Mouse (Mus musculus): Measurements from ENCODE around the gene Rgs10.
A peak's percentile ranks its signal among the peaks of the same experiment; 100 is the strongest.

Gene Rgs10

DNA sequence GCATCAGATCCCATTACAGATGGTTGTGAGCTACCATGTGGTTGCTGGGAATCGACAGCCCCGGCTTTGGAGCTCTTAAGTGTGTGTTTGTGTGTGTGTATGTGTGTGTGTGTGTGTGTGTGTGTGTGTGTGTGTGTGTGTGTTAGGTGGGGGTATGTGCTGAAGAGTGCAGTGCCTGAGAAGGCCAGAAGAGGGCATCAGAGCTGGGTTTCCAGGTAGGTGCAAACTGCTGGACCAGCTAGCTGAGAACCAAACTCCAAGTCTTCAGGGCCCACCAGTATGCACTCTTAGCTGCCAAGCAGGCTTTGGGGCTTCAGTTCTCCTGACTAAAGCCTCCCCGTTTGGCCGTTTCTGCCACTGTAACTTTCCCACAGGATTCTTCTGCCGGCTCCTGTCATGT lies 10.3 kb downstream of the Rgs10 start:
- DNase-seq: peak; percentile 25

DNA sequence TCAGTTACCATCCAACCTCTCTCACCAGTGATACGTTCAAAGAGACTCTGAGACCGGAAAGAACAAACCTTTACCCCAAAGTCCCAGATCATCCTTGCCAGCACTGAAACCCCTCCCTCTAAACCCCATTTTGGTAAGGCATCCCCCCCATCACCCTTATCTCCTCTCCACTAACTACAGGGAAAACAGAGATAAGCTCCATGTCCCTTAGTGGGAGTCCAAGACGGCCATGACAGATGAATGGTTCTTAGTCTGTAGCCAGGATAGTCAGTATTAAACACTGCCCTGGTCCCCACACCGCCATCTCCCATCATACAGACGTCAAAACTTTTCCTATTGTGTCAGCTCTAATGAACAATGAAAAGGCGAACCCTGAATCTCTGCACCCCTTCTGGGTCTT lies 14.6 kb downstream of the Rgs10 start:
- DNase-seq: no peak

DNA sequence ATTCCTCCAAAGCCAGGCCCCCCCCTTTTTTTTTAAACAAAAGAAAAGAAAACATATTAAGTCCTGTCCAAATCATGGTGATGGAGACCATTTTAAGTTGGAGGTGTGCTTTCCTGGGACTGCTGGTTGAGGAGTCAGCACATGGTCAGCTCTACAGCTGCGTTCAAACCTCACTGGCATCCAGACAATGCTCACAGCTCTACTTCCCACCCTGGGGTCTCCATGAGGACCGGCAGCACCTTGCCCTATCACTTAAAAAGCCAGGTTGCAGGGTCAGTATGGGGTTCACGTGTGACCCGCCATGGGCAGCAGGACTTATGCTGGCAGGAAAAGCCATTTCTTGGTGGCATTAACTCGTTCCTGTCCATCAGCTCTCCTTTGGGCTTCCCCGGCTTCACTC lies 15.0 kb downstream of the Rgs10 start:
- no peak for DNase-seq

DNA sequence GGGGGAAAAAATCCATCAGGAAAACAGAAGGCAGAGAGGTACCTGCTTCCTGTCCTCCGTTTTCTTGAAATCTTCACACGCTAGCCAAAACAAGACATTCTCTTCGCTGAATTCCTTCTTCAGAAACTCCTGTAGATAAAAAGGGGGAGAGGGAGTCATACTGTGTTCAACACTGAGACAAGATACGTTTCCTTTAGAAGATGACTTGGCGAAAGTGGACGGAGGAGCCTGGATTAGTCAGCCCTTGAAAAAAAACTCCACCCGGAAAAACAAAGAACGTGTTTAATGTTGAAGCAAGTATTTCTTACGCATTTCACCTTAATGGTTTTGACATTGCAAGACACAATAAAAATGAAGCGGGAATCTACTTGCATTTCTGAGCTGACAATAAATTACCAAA lies 15.4 kb downstream of the Rgs10 start:
- DNase-seq: no peak

DNA sequence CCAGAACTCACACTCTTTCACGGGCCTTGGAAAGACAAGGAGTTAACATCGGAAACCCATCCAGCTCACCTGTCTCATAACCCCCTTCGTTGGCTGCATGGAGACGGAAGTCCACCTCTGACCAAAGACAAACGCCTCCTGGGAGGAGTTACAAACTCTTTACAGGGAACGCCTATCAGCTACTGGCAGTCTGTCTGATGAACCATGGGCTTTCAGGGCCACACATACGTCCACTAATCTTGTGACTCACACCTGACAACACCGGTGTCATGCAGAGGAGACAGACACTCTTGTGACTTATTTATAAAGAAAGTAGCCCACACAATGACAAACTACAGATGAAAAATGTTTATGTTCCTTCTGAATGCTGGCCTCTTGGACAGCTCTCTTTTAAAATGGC lies 16.0 kb downstream of the Rgs10 start:
- no peak for DNase-seq

DNA sequence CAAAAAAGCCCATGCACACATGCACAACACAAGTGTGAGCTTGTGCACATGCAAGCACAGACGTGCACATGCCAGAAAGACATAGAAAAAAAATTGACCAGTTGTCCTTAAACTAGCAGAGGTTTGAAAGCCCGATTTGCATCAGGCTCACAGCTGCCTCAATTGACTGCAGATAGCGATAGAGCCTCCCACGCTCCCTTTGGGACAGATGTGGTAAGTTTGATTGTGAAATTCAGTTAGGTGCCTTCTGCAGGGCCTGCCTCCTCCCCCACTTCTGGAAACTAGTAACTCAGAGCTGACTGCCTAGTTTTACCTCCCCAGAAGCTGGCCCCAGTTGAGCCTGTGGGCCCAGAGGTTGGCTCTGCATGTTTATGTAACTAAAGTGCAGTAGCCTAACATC lies 19.9 kb downstream of the Rgs10 start:
- DNase-seq: no peak

DNA sequence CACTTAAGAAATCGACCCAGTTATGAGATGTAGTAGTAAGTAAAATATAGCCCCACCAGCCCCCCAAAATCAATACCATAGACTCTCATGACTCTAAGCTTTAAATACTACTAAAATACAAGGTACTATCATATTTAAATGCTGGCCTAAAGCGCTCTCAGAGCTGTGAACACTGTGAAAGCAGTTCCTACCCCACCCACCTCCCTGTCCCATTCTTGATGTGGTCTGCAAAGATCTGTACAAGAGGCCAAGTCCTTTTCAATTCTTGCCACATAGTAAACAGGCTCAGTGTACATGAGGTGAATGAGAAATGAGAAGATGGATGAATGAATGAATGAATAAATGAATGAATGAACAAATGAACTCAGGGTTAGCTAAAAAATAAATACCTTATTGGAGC lies 21.5 kb downstream of the Rgs10 start:
- no peak for DNase-seq

DNA sequence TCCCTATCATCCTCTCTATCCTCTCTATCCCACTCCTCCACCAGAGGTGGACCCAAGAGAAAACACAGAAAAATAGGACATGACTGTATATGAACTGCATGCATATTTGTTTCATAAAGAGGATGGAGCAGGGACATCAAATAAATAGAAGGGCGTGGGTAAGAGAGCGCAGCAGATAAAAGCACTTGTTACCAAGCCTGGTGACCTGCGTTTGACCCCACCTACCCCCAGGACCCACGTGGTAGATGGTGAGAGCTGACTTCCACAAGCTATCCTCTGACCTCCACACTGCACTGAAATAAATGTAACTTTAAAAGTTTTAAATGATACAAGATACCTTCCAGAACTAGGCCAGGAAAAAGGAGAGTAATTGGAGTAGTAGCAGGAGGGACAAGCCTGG lies 24.8 kb downstream of the Rgs10 start:
- DNase-seq: no peak

DNA sequence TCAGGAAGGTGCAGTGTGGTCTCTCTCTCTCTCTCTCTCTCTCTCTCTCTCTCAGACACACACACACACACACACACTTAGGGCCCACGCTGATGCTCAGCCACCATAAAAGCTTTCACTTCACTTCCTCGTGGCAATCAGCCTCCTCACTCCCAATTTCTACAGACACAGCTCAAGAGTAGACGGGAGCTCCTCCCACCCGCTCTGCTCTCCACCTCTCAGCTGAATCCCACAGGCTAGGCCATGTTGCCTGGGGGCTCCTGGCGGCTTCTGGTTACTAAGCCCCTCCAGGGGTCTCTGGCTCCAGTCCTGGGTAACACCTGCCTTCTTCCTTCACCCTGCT lies 25.6 kb downstream of the Rgs10 start:
- DNase-seq: no peak

DNA sequence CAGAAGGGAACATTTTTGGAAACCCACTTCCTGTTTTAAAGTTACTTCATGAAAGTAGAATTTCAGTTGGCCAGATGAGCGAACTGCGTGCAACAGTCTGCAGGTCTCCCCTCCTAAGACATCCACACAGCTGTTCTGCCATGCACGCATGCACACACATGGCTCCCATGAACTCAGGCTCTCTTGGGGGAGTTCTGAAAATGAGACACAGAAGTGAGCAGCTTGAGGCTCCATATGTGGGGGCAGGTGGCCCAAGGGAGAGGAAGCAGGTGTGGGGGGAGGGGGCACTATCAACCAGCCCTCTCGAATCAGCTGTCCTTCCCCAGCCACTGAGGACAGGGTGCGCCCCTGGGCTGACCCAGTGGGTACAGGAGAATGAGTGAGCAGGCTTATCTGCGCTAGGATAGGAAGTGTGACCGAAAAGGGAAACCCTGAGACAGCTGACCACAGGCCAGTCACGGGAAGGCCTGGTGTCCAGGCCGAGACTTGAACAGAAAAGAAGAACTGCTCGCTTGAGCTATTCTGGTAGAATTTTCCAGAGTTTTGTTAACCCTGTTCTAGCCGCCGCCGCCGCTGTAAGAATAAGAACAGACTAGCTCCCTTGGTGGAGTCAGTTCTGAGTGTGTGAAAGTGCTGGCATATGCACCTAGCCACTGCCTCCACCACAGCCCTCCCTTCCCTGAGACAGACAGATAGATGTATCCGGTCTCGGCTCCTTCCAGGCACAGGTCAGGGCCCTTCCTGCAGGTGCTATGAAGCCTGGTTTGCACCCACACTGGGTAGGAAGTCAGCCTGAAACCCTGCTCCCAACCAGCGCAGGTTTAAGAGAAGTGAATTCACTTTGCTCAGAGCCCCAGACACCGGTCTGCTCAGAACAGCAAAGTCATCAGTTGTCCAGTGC lies 26.2 kb downstream of the Rgs10 start:
- peak; percentile 26 for DNase-seq

DNA sequence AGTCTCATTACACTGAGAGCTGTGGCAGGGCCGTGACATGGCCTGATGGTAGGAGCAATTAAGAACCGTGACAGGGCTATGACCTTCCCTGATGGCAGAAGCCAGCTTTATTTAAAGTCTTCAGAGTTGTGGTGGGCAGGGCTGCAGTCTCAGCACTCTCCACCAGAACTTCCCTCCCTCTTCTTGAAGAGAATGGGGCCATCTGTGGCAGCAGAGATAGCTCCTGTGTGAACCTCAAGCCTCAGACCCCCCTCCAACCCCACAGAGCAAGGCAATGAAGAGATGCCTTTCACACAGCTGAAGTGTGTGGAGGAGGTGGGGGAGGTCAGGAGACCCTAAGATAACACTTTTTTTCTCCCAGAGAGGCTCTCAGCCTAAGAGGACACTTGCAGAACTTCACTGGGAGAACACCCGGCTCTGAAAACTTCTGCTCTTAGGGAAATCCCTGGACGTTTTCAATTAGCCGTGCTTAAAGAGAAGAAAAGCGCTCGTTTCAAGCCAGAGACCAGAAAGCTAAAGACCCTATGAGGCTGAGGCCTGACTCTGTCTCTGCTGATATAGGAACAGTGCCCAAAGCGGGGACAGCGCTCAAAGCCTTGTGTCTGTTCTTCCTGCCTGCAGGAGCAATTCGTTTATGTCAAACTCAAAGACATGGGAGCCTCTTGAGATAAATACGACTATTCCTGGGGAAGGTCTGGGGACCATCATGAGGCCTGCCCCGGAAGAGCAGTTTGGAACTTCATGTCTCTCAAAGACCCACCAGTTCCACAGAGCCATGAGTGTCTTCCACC lies 27.1 kb downstream of the Rgs10 start:
- DNase-seq: no peak

DNA sequence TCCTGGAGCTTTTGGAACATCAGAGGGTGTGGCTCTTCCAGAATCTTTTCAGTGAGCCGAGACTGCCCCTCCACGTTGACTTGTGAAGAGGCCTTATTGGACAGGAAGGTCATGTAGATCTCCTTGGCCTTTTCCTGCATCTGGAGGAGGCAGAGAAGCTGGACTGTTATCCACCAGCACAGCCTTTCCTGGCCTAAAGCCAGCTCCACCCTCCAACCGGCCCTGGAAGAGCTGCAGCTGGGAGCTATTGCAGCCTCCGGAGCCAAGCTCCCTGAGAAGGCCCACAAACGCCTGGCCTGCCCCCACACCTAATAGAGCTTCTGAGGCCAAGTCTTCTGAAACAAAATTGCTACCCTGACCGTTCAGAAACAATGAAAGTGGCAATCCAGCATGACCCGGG lies 29.6 kb downstream of the Rgs10 start:
- DNase-seq: peak; percentile 92

DNA sequence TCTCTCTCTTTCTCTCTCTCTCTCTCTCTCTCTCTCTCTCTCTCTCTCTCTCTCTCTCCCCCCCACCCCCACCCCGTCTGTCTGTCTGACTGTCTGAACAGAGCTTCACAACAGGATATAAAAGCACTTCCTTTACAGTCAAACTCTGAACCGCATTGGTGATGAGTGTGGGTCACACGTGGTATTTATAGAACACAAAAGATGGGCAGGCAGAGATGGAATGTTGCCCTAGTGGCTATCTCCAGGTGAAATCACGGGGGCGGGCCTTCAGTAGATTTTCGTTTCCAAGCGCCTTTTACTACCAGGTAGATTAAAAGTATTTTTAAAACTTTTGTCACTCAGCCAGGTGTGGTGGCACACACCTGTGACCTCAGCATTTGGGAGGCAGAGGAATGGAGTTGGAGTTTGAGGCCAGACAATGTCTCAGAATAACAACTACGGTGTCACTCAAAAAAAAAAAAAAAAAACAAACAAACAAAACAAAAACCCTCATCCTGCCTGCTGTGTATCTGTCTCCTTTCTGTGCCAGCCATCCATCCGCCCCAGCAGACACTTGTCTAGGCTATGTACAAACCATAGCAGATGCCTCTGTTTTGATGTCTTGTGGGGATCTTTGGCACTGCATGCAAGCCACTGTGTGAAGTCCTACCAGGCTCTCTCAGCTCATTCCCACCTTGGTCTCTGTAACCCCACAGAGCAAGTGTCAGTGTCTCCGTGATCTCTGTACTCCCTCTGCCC lies 34.7 kb downstream of the Rgs10 start:
- DNase-seq: no peak

DNA sequence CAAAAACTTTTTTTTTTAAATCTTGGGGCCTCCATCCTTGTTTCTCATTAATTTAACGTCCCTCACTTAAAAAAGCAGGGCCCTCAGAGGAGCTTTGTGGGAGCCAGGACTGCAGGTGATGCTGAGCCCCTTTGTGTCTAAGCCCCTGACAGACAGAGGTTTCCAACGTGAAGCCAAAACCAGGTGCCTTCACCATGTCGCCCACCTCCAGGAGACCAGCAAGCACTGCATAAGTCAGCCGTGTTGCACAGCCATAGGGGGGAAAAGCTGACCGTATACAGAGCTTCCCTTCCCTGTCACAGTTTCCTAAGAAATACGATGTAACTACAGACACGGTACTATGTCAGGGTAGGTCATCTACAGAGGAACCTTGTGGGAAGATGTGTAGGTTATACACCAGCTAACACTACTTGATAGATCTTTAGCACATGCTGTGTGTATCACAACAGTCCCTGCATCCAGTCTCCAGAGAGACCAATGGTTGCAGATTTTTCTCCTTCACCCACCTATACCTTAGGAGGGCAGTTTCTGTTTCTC lies 35.3 kb downstream of the Rgs10 start:
- no peak for DNase-seq

DNA sequence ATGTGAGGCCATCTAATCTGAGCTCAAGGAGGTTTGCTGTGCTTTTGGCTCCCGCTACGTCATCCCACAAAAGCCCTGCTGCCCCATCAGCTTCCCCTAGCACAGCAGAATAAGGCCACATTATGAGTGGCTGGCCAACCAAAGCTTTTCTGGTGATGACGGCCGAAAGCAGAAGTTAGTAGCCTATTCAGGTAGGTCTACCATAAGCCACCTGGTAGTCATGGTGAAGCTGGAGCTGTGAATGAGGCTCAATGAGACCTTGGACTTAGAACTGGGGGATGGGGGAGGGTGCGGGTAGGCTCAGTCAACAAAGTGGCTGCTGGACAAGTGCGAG lies 36.1 kb downstream of the Rgs10 start:
- no peak for DNase-seq

DNA sequence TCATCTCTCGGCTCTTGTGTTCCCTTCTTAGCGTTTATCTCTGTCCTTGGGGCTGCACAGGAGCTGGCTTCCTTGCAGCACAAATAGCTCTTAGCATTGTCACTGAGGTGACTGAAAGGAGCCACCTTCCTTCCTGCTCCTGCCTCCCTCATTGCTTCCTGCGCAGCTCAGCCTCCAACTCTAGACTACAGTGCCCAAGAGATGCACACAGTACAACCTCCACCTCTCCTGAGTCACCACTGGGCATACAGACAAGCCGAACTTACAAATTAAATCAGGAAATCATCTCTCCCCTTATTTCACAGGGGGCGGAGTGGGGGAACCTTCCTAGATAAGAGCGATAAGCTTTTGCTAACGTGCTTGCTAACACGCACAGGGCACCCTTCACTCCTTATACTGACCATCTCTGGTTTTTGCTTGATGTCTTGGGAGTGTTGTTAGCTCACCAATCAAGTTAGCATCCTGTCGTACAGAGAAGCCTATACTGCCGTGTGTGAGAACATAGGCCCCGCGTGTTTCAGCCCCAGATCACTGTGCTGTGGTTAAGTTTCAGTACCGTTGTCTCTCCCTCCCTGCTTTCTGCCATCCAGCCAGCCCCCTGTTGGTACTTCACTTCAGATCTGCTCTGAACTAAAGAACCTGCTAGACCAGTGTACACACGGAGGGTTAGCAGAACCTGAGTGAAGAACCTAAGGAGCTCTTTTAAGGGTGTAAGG lies 36.6 kb downstream of the Rgs10 start:
- no peak for DNase-seq

DNA sequence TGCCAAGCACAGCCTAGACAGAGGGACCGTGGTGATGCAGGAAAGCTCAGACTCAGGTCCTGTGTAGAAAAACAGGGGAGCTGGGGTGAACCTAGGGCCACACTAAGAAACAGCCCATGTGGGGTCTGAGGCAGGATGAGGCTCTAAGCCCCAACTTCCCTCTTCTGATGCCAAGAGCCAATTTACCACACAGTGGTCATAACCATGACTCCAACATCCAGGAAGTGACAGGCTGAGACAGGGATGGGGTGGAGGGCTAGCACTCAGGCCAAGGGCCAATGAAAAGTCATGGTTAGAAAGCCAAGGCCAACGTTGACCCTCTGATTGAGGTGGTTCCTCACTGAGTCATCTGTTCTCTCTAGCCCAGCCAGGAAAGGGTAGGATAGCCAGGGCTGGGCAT lies 37.6 kb downstream of the Rgs10 start:
- no peak for DNase-seq

DNA sequence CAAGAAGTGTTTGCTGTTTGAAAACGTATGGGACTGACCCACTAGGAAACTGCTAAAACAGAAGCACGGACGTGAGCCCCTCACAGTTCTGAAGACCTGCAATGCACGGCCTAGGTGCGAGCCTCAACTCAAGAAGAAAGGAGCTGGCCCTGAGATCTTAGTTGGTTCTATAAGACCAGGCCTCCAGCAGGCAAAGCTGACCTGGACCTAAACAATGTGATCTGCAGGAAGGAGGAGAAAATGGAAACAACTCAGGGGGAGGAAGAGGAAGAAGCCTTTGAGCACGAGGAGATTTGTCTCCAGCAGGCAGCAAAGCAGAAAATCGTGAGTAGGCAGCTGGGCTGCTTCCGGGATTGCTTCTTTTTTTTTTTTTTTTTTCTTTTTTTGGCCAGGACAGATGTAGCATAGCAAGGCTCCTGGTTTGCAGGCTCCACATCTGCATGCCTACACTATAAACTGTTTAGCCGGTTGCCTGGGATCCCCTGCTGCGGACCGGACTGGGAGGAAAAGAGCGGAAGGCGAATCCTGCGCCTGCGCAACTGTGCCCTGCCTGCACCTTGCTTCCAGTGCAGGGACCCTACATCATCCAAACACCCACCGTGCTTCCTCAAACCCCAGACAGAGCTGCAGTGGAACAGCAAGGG lies 39.3 kb downstream of the Rgs10 start:
- peak; percentile 54 for DNase-seq

DNA sequence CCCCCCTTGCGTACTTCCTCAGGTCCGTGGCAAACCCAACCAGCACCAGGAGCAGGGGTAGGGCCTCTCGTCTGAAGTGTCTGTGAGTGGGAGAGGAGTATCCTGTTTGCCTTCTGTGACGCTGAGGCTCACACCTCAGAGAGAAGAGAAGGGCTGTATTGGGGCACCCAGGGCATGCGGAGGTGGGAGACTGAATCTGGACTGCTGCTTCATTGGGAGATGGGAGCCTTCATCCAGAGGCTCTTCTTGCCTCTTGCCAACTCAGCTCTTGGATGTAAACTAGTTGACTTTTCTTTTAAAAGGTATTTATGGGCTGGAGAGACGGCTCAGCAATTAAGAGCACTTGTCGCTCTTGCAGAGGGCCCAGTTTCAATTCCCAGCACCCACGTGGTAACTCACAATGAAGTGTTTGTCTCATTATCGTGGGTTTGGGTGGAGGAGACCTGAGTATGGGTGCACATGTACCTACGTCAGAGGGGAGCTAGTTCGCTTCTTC lies 42.3 kb downstream of the Rgs10 start:
- no peak for DNase-seq

DNA sequence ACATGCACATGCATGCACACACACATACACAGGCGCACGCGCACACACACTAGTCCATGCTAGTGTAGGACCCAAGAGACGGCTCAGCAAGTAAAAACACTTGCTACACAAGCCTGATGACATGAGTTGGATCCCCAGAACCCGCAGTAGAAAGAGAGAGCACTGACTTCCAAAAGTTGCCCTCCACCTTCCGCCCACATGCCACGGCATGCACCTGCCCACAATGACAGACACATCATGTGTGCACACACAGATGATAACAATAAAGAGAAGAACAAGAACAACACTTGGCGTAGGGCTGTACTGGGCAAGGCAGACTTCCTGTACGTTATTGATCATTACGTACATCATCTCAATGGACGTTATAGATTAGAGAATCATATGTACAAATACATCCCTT lies 44.4 kb downstream of the Rgs10 start:
- DNase-seq: no peak

DNA sequence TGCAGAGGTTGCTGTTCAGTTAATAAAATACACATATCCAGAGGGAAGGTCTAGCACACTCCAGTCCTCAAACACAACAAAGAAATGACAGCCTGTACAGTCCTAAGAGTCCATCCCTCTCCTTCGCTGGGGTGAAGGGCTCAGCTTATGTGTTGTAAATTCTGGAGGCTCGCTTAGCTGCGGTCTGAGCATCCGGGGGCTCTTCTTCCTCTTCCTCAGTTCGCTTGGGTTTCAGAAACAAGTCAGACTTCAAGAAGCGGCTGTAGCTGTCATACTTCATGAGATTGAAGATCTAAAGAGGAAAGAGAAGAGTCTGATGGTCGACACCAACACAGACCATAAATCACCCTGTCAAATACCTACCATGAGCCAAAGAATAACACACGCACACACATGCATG lies 44.8 kb downstream of the Rgs10 start:
- no peak for DNase-seq

DNA sequence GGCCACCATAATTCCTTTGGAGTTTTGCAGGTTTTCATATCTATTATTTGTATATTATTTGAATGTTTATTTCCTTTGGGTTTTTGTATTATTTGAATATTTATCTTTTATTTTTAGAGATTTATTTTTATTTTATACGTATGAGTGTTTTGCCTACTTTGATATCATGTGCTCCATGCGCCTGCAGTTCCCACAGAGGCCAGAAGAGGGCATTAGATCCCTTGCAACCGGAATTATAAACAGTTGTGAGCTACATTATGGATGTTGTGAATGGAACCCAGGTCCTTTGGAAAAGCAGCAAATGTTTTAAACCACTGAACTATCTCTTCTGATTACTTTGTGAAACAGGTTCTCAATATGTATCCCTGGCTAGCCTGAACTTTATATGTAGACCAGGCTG lies 46.2 kb downstream of the Rgs10 start:
- no peak for DNase-seq
